Mouse (Mus musculus): ENCODE measurements around the gene Acp1.

DNA sequence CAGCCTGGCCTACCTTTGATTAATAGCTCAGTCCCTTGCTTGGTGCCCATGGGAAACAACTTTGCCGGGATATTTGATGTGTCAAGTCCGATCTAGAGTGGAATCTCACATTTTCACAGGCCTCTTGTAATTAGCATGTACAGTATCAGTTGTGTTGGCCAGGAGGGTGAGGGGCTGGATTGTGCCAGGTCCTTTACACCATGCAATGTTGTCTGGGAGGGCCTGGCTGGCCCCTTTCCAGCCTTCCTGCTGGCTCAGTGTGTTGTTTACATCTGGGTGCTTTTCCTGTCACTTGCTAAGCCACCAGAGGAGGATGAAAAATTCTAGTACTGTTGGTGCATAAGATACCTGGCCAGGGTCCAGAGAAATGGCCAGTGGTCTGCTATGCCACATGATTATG is 47.0 kb downstream of the Acp1 start:
- no peak for TF ChIP-seq CTCF (IDR thresholded peaks at IDR 0.05; ENCODE audit: low read depth)
- TF ChIP-seq EP300 (IDR thresholded peaks at IDR 0.05; ENCODE audit: low read depth), result no peak
